Mouse (Mus musculus) midbrain, embryonic 14.5 days (tissue): ENCODE data around the gene Plscr3. TPM values are rescaled to one million over a fixed set of nuclear protein-coding genes. Genes with fewer than 3 reads are reported as not detected.

ENCODE experiments used
- ATAC-seq: fragments of 200-750 bp; cut with Nextera tagmentation; 2 replicates; pipeline ENCODE4 v1.8.0; 2017; ENCODE audit warnings: moderate number of reproducible peaks, moderate library complexity; ENCODE audit not compliant: low FRiP score, low TSS enrichment
- DNase-seq: peaks from one replicate; pipeline ENCODE4 v3.0.0-alpha.2; 2015
- H3K27ac ChIP-seq: fragments of 300-500 bp; sonication (generic); replicated peaks from 2 replicates; pipeline ENCODE4 v1.5.1; 2014; ENCODE audit warnings: mild to moderate bottlenecking, low read depth, low read length, moderate library complexity
- H3K27me3 ChIP-seq: fragments of 300-500 bp; sonication (generic); 2 replicates; pipeline ENCODE4 v1.6.1; 2014; ENCODE audit warnings: low read length, control low read depth, mixed read lengths; ENCODE audit not compliant: control insufficient read depth, insufficient read depth
- H3K36me3 ChIP-seq: fragments of 300-500 bp; sonication (generic); 2 replicates; pipeline ENCODE4 v1.6.1; 2014; ENCODE audit warnings: low read length, control low read depth; ENCODE audit not compliant: control insufficient read depth, insufficient read depth
- H3K4me1 ChIP-seq: fragments of 300-500 bp; sonication (generic); 2 replicates; pipeline ENCODE4 v1.6.1; 2014; ENCODE audit warnings: mild to moderate bottlenecking, antibody characterized with exemption, low read length, control low read depth; ENCODE audit not compliant: control insufficient read depth, insufficient read depth
- H3K4me2 ChIP-seq: fragments of 300-500 bp; sonication (generic); 2 replicates; pipeline ENCODE4 v1.6.1; 2014; ENCODE audit warnings: mild to moderate bottlenecking, low read length, moderate library complexity
- H3K4me3 ChIP-seq: fragments of 300-500 bp; sonication (generic); replicated peaks from 2 replicates; pipeline ENCODE4 v1.5.1; 2014; ENCODE audit warnings: low read depth, low read length
- H3K9ac ChIP-seq: fragments of 300-500 bp; sonication (generic); replicated peaks from 2 replicates; pipeline ENCODE4 v1.6.1; 2014; ENCODE audit warnings: mild to moderate bottlenecking, low read length, moderate library complexity
- H3K9me3 ChIP-seq: fragments of 300-500 bp; sonication (generic); 2 replicates; pipeline ENCODE4 v1.6.1; 2016; ENCODE audit warnings: low read length, control low read depth, mixed read lengths; ENCODE audit not compliant: control insufficient read depth
- WGBS: fragments of 180-500 bp; shearing (Covaris S2); extraction: QIAGEN DNeasy Blood & Tissue Kit; methylation state at CpG from one replicate; pipeline ENCODE4 v1.1.7; 2014; 5-methylcytosine and 5-hydroxymethylcytosine counted together
- polyA plus RNA-seq: library from polyadenylated mRNA; unstranded; fragments of >200 nt; fragmentation: Nextera tagmentation; extraction: Ambion mirVana; gene quantifications from 2 replicates; pipeline ENCODE4 v1.2.1, GENCODE M21; 2014

Plscr3 gene
- polyA plus RNA-seq, 1 experiment from 2014 or later = 51.9 TPM

DNA sequence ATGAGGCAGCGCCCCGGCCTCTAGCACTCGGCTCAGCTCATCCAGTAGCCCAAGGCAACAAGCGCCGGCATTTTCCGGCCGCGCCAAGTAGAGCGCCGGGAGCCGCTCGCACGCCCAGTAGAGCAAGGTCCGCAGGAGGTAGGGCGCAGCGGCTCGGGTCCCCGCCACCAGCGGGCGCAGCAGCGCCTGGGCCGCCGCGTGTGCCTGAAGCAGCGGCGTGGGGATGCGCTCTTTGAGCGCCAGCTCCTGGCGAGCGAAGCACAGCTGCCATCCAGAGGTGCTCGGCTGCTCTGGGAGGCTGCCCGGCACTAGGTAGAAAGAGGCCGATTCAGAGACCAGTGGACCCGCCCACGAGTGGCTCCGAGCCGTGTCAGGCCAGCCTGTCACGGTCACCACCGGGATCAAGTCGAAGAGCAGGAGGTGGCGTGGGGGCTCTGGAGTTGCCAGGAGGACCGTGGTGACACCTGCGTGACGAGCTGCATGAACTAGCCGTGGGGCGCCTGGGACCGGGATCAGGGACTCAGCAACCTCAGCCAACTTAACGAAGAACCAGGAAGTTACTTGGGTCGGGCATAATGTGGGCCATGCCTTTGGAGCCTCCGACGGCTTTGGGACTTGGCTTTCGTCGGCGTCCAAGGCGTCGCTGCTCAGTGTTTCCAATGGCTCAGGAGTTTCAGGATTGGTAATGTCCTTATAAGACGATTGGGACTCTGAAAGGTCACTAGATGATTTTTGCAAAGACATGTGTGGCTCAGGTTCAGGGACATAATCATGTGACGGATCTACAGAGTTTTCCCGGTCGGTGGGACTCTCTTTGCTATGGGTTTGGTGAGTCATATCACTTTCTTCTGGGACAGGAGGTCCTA, 42.2 kb upstream of the Plscr3 start:
- Histone ChIP-seq H3K9ac (peak overlapping the region; percentile 62), H3K9me3 (no peaks in the 10 kb centered on the region), H3K4me3 (peak overlapping the region; percentile 59), H3K4me1 (peaks cover 47% of the 10 kb centered on the region), H3K27me3 (peaks cover 24% of the 10 kb centered on the region), H3K36me3 (no peaks in the 10 kb centered on the region), H3K4me2 (peak overlapping the region; percentile 97), H3K27ac (peak overlapping the region; percentile 69; the same call in 1 of the 2 replicates)
- ATAC-seq (peak; percentile 29; the same call in 1 of the 2 replicates), DNase-seq (peak; percentile 89)
- 2% methylated on average over 60 of the region's 60 CpGs for WGBS

DNA sequence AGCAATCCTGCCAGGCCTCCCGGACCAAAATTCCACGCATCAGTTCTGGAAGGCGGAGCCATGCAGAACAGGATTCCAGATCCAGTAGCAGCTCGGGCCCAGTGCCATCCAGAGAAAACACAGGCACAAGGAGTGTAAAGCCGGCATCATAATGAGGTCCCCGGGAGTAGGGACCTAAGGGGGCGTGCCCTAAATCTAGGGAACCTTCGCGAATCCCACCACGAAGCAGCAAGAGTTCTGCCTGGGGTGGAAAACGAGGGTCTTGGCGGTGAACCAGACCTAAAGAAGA, 41.6 kb upstream of the Plscr3 start:
- Histone ChIP-seq H3K9ac (no peak overlapping the region), H3K4me3 (no peak overlapping the region), H3K27ac (no peak overlapping the region), H3K36me3 (no peaks in the 10 kb centered on the region), H3K4me2 (peak overlapping the region; percentile 97), H3K9me3 (no peaks in the 10 kb centered on the region), H3K4me1 (peaks cover 41% of the 10 kb centered on the region), H3K27me3 (peaks cover 24% of the 10 kb centered on the region)
- ATAC-seq (no peak), DNase-seq (no peak)
- 5% methylated on average over 12 of the region's 12 CpGs for WGBS

DNA sequence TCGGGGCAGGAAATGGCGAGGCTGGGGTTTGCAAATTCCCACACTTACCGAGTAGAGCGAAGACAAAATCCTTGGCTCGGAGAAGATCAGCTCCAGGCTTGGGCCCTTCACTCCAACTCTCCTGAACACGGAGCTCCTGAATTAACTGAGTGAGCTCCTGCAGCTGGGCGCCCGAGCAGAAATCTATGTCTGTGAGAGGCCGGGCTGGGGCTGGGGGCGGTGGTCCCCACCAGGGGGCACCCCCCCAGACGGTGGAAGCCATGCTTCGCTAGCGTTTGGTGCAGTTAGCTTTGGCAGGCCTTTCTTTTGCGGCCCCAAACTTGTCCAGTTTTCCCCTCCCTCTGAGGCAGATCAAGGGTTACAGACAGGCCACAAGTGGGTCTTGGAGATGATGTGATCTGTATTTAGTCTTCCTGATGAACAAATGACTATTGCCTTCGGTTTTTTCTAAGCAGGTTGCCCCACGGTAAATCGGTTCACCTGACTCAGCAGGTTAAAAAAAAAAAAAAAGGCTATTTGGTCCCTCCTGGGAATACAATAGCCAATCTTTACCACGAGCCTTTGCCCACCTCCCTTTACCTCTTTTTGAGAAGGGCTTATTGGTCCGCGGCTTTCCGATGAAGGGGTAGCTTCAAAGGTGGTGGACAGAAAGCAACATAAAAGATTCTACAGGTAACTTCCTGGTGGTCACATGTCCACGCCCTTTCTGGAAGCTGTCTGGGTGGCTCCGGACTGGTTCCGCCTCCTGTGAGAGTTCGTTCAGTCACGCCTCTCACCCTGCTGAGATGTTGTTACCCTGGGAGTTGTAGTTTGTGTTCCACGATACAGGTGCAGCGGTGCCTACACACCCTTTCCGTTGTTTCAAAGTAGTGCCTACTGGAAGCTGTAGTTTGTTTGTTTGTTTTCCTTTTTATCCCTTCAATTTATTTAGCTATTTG, 40.9 kb upstream of the Plscr3 start, which contains the start of gene Tmem102:
Gene Tmem102, minus strand, starts transcription at position 653 of the 938 bp plus-strand sequence.
- peak within 1 kb of the TSS; percentile 97 for H3K4me2 ChIP-seq
- H3K9ac ChIP-seq = no peak within 1 kb of the TSS
- no peak for DNase-seq
- H3K27ac ChIP-seq = no peak within 1 kb of the TSS
- H3K9me3 ChIP-seq = no peaks in the 10 kb centered on the region
- peaks cover 24% of the 10 kb centered on the region for H3K27me3 ChIP-seq
- H3K36me3 ChIP-seq = no peaks in the 10 kb centered on the region
- no peak for ATAC-seq
- no peak within 1 kb of the TSS for H3K4me3 ChIP-seq
- WGBS = 6% methylated on average over 29 of the region's 29 CpGs
- peaks cover 39% of the 10 kb centered on the region for H3K4me1 ChIP-seq

DNA sequence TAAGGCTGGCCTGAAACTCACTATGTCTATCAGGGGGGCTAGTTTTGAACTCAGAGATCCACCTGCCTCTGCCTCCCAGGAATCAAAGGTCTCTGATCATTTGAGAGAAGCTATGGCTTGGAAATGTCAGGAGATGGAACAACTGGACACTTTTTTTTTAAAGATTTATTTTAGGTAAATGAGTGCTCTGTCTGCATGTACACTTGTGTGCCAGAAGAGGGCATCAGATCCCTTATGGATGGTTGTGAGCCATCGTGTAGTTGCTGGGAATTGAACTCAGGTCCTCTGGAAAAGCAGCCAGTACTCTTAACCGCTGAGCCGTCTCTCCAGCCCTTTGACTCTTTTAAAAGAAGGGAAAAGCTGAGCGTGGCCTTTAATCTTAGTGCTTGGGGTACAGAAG, 39.8 kb upstream of the Plscr3 start:
- H3K27me3 ChIP-seq = peaks cover 24% of the 10 kb centered on the region
- no peak for DNase-seq

GRCm38 (mm10) chr11:69807641-69808040, 38.5 kb upstream of the Plscr3 start:
- no peaks in the 10 kb centered on the region for H3K36me3 ChIP-seq
- no peak overlapping the region for H3K9ac ChIP-seq
- no peak overlapping the region for H3K4me2 ChIP-seq
- WGBS = 86% methylated on average over 2 of the region's 2 CpGs
- ATAC-seq = no peak
- H3K4me3 ChIP-seq = no peak overlapping the region
- DNase-seq = no peak
- peaks cover 24% of the 10 kb centered on the region for H3K27me3 ChIP-seq
- H3K4me1 ChIP-seq = peaks cover 22% of the 10 kb centered on the region
- no peaks in the 10 kb centered on the region for H3K9me3 ChIP-seq
- no peak overlapping the region for H3K27ac ChIP-seq

More for the DNA sequence above, 39.8 kb upstream of the Plscr3 start:
- Histone ChIP-seq H3K4me2 (no peak overlapping the region), H3K4me3 (no peak overlapping the region), H3K9me3 (no peaks in the 10 kb centered on the region), H3K9ac (no peak overlapping the region), H3K27ac (no peak overlapping the region), H3K36me3 (no peaks in the 10 kb centered on the region), H3K4me1 (peaks cover 34% of the 10 kb centered on the region)
- no peak for ATAC-seq
- WGBS = 78% methylated on average over 4 of the region's 4 CpGs

GRCm38 (mm10) chr11:69810280-69810679, 35.9 kb upstream of the Plscr3 start:
- no peaks in the 10 kb centered on the region for H3K4me1 ChIP-seq
- no peak overlapping the region for H3K4me2 ChIP-seq
- H3K9ac ChIP-seq = no peak overlapping the region
- H3K36me3 ChIP-seq = no peaks in the 10 kb centered on the region
- DNase-seq = no peak
- H3K27ac ChIP-seq = no peak overlapping the region
- ATAC-seq = no peak
- no peaks in the 10 kb centered on the region for H3K9me3 ChIP-seq
- H3K4me3 ChIP-seq = no peak overlapping the region
- peaks cover 11% of the 10 kb centered on the region for H3K27me3 ChIP-seq

DNA sequence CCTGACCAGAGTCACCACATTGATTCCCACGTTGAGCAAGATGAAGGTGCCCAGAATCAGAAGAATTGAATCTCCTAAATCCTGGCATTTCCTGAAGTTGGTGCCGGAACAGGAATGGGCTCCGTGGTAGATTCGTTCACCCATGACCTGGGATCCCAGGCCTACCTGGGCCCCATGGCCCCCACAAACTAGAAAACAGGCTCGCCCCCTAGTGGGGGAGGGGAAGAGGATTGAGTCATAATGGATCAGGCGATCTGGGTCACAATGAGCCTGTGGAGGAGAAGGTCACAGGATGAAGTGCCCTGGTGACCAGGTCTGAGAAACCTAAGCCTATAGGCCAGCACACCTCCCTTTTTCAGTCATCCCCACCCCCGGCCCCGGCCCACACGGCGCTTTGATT, 31.0 kb upstream of the Plscr3 start, which contains the start of gene Gm39566:
Gene Gm39566, minus strand, starts transcription at position 144 of the 400 bp plus-strand sequence.
- Histone ChIP-seq H3K36me3 (no peaks in the 10 kb centered on the region), H3K9ac (no peak within 1 kb of the TSS), H3K27ac (no peak within 1 kb of the TSS), H3K4me1 (no peaks in the 10 kb centered on the region), H3K4me3 (no peak within 1 kb of the TSS), H3K9me3 (0 out of 2 replicates have a peak, but pooled peaks cover 7% of the 10 kb centered on the region), H3K4me2 (no peak within 1 kb of the TSS), H3K27me3 (no peaks in the 10 kb centered on the region)
- WGBS = 58% methylated on average over 10 of the region's 10 CpGs
- ATAC-seq (no peak), DNase-seq (no peak)

GRCm38 (mm10) chr11:69816520-69816919, 29.7 kb upstream of the Plscr3 start:
- Histone ChIP-seq H3K9ac (no peak overlapping the region), H3K27me3 (no peaks in the 10 kb centered on the region), H3K9me3 (0 out of 2 replicates have a peak, but pooled peaks cover 7% of the 10 kb centered on the region), H3K4me3 (no peak overlapping the region), H3K4me1 (no peaks in the 10 kb centered on the region), H3K36me3 (no peaks in the 10 kb centered on the region), H3K27ac (no peak overlapping the region), H3K4me2 (no peak overlapping the region)
- WGBS = 92% methylated on average over 12 of the region's 12 CpGs
- DNase-seq (no peak), ATAC-seq (no peak)
